Mouse (Mus musculus): ENCODE results near the gene Sgo2b. TPM values are rescaled to one million over a fixed set of nuclear protein-coding genes. Genes with fewer than 3 reads are reported as not detected.

Gene Sgo2b
- polyA plus RNA-seq, 1 experiment: not detected

GRCm38 (mm10) chr8:63877393-63877792 lies 74.7 kb downstream of the Sgo2b start:
- H3K27ac ChIP-seq (ENCODE audit: insufficient read depth, low read length): 0 out of 2 replicates have a peak overlapping the region, but pooled peaks have one; percentile 0
- no peak for TF ChIP-seq POLR2A (IDR thresholded peaks at IDR 0.05; ENCODE audit: low read depth, low read length)
- TF ChIP-seq CTCF (IDR thresholded peaks at IDR 0.05; ENCODE audit: borderline replicate concordance, insufficient read depth, low read length): no peak
- no peak overlapping the region for H3K4me3 ChIP-seq (ENCODE audit: insufficient read depth, low read length)
- no peaks in the 10 kb centered on the region for H3K4me1 ChIP-seq (ENCODE audit: control insufficient read depth, insufficient read depth, low read length)

- no peak for TF ChIP-seq CTCF (IDR thresholded peaks at IDR 0.05; ENCODE audit: borderline replicate concordance, insufficient read depth, low read length)
- no peak for TF ChIP-seq POLR2A (IDR thresholded peaks at IDR 0.05; ENCODE audit: low read depth, low read length)
Observed at GRCm38 (mm10) chr8:63876949-63877348, 75.1 kb downstream of the Sgo2b start.

More at GRCm38 (mm10) chr8:63876949-63877348, 75.1 kb downstream of the Sgo2b start:
- Histone ChIP-seq H3K4me3 (ENCODE audit: insufficient read depth, low read length) (no peak overlapping the region), H3K27ac (ENCODE audit: insufficient read depth, low read length) (peak overlapping the region; percentile 0; the same call in 1 of the 2 replicates), H3K4me1 (ENCODE audit: control insufficient read depth, insufficient read depth, low read length) (no peaks in the 10 kb centered on the region)
